Mouse (Mus musculus) heart, postnatal 4 days (tissue): ENCODE results near the gene Eif4e2. TPM values are rescaled to one million over a fixed set of nuclear protein-coding genes. Genes with fewer than 3 reads are reported as not detected.

Experiments
- DNase-seq: peaks from one replicate; pipeline ENCODE4 v3.0.0; 2021
- total RNA-seq, 2 experiments: library from RNA; stranded (reverse); gene quantifications; 2 replicates each; pipeline ENCODE4 v1.2.3; 2021

Eif4e2 gene
- total RNA-seq, 2 experiments from 2014 or later, result 71.3 to 72.5 TPM

- peak; percentile 22 for DNase-seq
Observed at GRCm38 (mm10) chr1:87264134-87265006, 50.7 kb downstream of the Eif4e2 start, which contains the start of gene Efhd1. Gene Efhd1, plus strand, starts transcription at chr1:87264363.

GRCm38 (mm10) chr1:87265200-87265599, 51.5 kb downstream of the Eif4e2 start:
- no peak for DNase-seq

- DNase-seq, result no peak
Observed at GRCm38 (mm10) chr1:87266296-87267090, 52.8 kb downstream of the Eif4e2 start.

GRCm38 (mm10) chr1:87270204-87270603, 56.5 kb downstream of the Eif4e2 start:
- DNase-seq, result no peak

- peak; percentile 31 for DNase-seq
Observed at GRCm38 (mm10) chr1:87270641-87271467, 57.1 kb downstream of the Eif4e2 start.

GRCm38 (mm10) chr1:87271596-87271995, 57.9 kb downstream of the Eif4e2 start:
- DNase-seq, result no peak

GRCm38 (mm10) chr1:87272462-87272861, 58.7 kb downstream of the Eif4e2 start:
- no peak for DNase-seq

- DNase-seq, result peak; percentile 55
Observed at GRCm38 (mm10) chr1:87273514-87273942, 59.8 kb downstream of the Eif4e2 start.

- DNase-seq, result no peak
Observed at GRCm38 (mm10) chr1:87274134-87274533, 60.4 kb downstream of the Eif4e2 start.

- no peak for DNase-seq
Observed at GRCm38 (mm10) chr1:87275151-87275550, 61.4 kb downstream of the Eif4e2 start.

GRCm38 (mm10) chr1:87276056-87276455, 62.3 kb downstream of the Eif4e2 start:
- DNase-seq, result no peak

- DNase-seq, result no peak
Observed at GRCm38 (mm10) chr1:87280281-87280680, 66.6 kb downstream of the Eif4e2 start.

- DNase-seq, result no peak
Observed at GRCm38 (mm10) chr1:87281599-87282412, 68.1 kb downstream of the Eif4e2 start.

- no peak for DNase-seq
Observed at GRCm38 (mm10) chr1:87282413-87282788, 68.7 kb downstream of the Eif4e2 start.

- DNase-seq, result no peak
Observed at GRCm38 (mm10) chr1:87283410-87283960, 69.8 kb downstream of the Eif4e2 start.

GRCm38 (mm10) chr1:87287105-87287504, 73.4 kb downstream of the Eif4e2 start:
- DNase-seq, result no peak

Other genes starting within 250 kb of the Eif4e2 start
- gene Alppl2, start 124.0 kb upstream of the Eif4e2 start, total RNA-seq, result not detected
- gene Alpi, start 112.3 kb upstream of the Eif4e2 start, total RNA-seq, result not detected
- not detected for gene Akp3, start 88.9 kb upstream of the Eif4e2 start, total RNA-seq
- under 1 TPM in 1 of 2 experiments, not detected in 1; 0.18 TPM for gene Ecel1, start 57.4 kb upstream of the Eif4e2 start, total RNA-seq
- not detected for gene Prss56, start 30.6 kb upstream of the Eif4e2 start, total RNA-seq
- not detected for gene Chrnd, start 23.3 kb upstream of the Eif4e2 start, total RNA-seq
- gene Chrng, start 9.3 kb upstream of the Eif4e2 start, total RNA-seq, result under 1 TPM; 0.14 TPM
- 1 to 10 TPM; 2.6 to 3.0 TPM for gene Efhd1, start 50.4 kb downstream of the Eif4e2 start, total RNA-seq
- gene Gigyf2, start 113.1 kb downstream of the Eif4e2 start, total RNA-seq, result 10 to 100 TPM; 46.6 to 46.9 TPM
- gene Kcnj13, start 180.8 kb downstream of the Eif4e2 start, total RNA-seq, result not detected